Mouse (Mus musculus) embryonic facial prominence, embryonic 12.5 days (tissue): Measurements from ENCODE around the gene Gsto2. TPM values are rescaled to one million over a fixed set of nuclear protein-coding genes. Genes with fewer than 3 reads are reported as not detected.
A peak's percentile ranks its signal among the peaks of the same experiment; 100 is the strongest.

Experiments
- ATAC-seq: fragments of 200-750 bp; cut with Nextera tagmentation; 2 replicates; pipeline ENCODE4 v1.8.0; 2017; ENCODE audit not compliant: insufficient number of reproducible peaks, insufficient read depth, low FRiP score, low TSS enrichment
- H3K27ac ChIP-seq: fragments of 300-500 bp; sonication (generic); 2 replicates; pipeline ENCODE4 v1.5.1; 2016; ENCODE audit warnings: mild to moderate bottlenecking
- H3K27me3 ChIP-seq: fragments of 300-500 bp; sonication (generic); 2 replicates; pipeline ENCODE4 v1.6.1; 2016; ENCODE audit warnings: mild to moderate bottlenecking, moderate library complexity
- H3K36me3 ChIP-seq: fragments of 300-500 bp; sonication (generic); 2 replicates; pipeline ENCODE4 v1.6.1; 2016; ENCODE audit warnings: mild to moderate bottlenecking
- H3K4me1 ChIP-seq: fragments of 300-500 bp; sonication (generic); 2 replicates; pipeline ENCODE4 v1.6.1; 2016
- H3K4me2 ChIP-seq: fragments of 300-500 bp; sonication (generic); replicated peaks from 2 replicates; pipeline ENCODE4 v1.6.1; 2016; ENCODE audit warnings: mild to moderate bottlenecking, moderate library complexity
- H3K4me3 ChIP-seq: fragments of 300-500 bp; sonication (generic); 2 replicates; pipeline ENCODE4 v1.5.1; 2016; ENCODE audit warnings: mild to moderate bottlenecking
- H3K9ac ChIP-seq: fragments of 300-500 bp; sonication (generic); 2 replicates; pipeline ENCODE4 v1.6.1; 2016; ENCODE audit warnings: mild to moderate bottlenecking, moderate library complexity
- H3K9me3 ChIP-seq: fragments of 300-500 bp; sonication (generic); 2 replicates; pipeline ENCODE4 v1.6.1; 2016; ENCODE audit warnings: mild to moderate bottlenecking, moderate library complexity
- WGBS: fragments of 180-500 bp; shearing (Covaris S2); methylation state at CpG from one replicate; pipeline ENCODE4 v1.1.7; 2016; 5-methylcytosine and 5-hydroxymethylcytosine counted together
- microRNA-seq: library from miRNA; unstranded; fragments of <30 nt; microRNA quantifications from one replicate; pipeline ENCODE4, GENCODE M21; 2017
- polyA plus RNA-seq: library from polyadenylated mRNA; unstranded; fragments of >200 nt; fragmentation: Nextera tagmentation; extraction: Ambion mirVana; gene quantifications from 2 replicates; pipeline ENCODE4 v1.2.1, GENCODE M21; 2016

Gsto2 gene
- polyA plus RNA-seq, 1 experiment from 2014 or later: 1.6 TPM

DNA sequence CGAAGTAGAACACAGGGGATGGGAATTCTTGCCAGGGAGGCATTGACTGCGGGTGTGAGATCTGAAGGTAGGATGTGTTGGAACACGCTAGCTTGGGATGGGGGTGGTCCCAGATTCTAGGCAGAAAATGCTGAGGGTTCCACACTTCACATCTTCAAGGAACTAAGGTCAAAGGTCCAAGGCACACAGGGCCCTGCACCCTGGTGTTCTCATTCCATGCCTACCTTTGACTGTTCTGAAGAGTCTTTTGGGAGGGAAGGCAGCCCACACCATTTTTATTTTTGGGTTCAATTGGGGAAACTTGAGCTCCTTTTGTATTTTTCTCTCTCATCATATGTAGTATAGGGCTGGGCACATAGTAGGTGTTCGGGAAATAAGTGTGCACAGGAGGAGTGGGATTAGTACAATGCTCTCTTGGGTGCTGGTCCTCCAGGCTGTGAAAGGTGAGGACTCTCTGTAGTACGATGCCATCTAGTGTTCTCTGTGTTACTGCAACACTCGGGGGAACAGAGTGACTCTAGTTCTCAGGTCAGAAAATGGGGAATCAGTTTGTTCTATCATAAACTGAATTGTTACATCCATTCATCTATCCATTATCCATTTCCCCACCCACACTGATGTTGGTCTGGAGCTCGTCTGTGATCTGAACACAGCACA lies 66.8 kb downstream of the Gsto2 start:
- H3K27me3 ChIP-seq: no peaks in the 10 kb centered on the region
- no peaks in the 10 kb centered on the region for H3K9me3 ChIP-seq
- H3K27ac ChIP-seq: no peak overlapping the region
- no peak overlapping the region for H3K9ac ChIP-seq
- peak; percentile 62 for ATAC-seq
- H3K4me1 ChIP-seq: no peaks in the 10 kb centered on the region
- no peak overlapping the region for H3K4me3 ChIP-seq
- 43% methylated on average over 7 of the region's 7 CpGs for WGBS
- no peak overlapping the region for H3K4me2 ChIP-seq
- no peaks in the 10 kb centered on the region for H3K36me3 ChIP-seq

- H3K4me3 ChIP-seq: no peak overlapping the region
- no peaks in the 10 kb centered on the region for H3K9me3 ChIP-seq
- no peak overlapping the region for H3K27ac ChIP-seq
- ATAC-seq: no peak
- peaks cover 8% of the 10 kb centered on the region; the same call in 1 of the 2 replicates for H3K4me1 ChIP-seq
- 0 out of 2 replicates have a peak, but pooled peaks cover 3% of the 10 kb centered on the region for H3K27me3 ChIP-seq
- H3K9ac ChIP-seq: no peak overlapping the region
- WGBS: 94% methylated on average over 8 of the region's 8 CpGs
- no peaks in the 10 kb centered on the region for H3K36me3 ChIP-seq
- H3K4me2 ChIP-seq: no peak overlapping the region
Measured at GRCm38 (mm10) chr19:47934146-47934545, 68.8 kb downstream of the Gsto2 start.

DNA sequence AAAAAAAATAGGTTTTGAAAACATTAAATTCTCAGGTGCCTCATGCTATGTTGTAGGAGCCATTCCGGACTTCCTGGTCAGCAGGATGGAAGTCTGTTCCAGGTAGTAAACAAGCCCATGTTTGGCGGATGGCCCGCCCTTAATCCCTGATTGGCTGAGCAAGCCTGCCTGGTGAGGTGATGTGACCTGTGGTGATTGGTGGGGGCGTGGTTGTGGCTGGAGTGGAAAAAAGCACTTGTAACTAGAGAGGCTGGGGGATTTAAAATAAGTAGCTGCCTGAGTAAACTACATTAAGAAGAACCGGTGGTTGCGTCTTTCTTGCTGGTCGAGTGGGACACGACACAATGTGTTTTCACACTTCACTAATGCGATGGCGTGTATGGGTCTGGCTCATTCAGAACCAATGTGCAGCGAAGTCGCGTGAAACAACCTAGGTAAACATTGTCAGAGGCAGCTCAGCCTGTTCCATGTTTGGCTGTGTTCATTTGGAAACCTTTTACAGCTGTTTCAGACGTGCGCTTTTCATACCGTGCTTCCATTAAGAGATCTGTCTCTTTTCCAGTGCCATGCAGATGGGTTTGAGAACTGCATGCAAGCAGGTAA lies 69.4 kb downstream of the Gsto2 start:
- Histone ChIP-seq H3K4me2 (no peak overlapping the region), H3K9ac (no peak overlapping the region), H3K27me3 (0 out of 2 replicates have a peak, but pooled peaks cover 3% of the 10 kb centered on the region), H3K4me3 (no peak overlapping the region), H3K36me3 (no peaks in the 10 kb centered on the region), H3K9me3 (no peaks in the 10 kb centered on the region), H3K4me1 (peaks cover 8% of the 10 kb centered on the region; the same call in 1 of the 2 replicates), H3K27ac (no peak overlapping the region)
- ATAC-seq: no peak
- 68% methylated on average over 16 of the region's 16 CpGs for WGBS

DNA sequence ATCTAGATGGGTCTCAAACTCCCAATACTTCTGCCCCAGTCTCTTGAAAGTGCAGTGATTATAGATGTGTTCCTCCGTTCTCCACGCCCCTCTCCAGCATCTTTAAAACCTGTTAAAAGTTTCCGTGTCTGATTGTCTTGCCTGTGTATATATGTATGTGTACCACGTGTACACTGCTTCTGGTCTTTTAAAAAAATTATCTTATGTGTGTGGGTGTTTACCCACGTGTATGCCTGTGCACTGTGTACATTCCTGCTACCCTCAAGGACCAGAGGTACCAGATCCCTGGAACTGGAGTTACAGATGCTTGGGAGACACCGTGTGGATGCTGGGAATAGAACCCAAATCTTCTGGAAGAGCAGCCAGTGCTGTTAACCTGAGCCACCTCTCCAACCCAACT lies 70.2 kb downstream of the Gsto2 start:
- Histone ChIP-seq H3K4me2 (no peak overlapping the region), H3K27ac (no peak overlapping the region), H3K27me3 (0 out of 2 replicates have a peak, but pooled peaks cover 3% of the 10 kb centered on the region), H3K9ac (no peak overlapping the region), H3K4me3 (no peak overlapping the region), H3K9me3 (no peaks in the 10 kb centered on the region), H3K4me1 (peaks cover 8% of the 10 kb centered on the region; the same call in 1 of the 2 replicates), H3K36me3 (no peaks in the 10 kb centered on the region)
- WGBS: 83% methylated on average over 6 of the region's 6 CpGs
- ATAC-seq: no peak

Small RNA genes within 50 kb of the gene (microRNA-seq; reads per million reads assigned to microRNA genes)
- gene Gm22240: not detected

Other genes starting within 250 kb of the Gsto2 start
- gene Col17a1, start 173.4 kb upstream of the Gsto2 start, polyA plus RNA-seq: 7.3 and 8.5 TPM in 2 replicates
- 281 and 297 TPM in 2 replicates for gene Sfr1, start 133.9 kb upstream of the Gsto2 start, polyA plus RNA-seq
- 156 and 158 TPM in 2 replicates for gene Gsto1, start 10.6 kb upstream of the Gsto2 start, polyA plus RNA-seq
- 0.19 and 0.29 TPM in 2 replicates for gene Cfap43, start 53.8 kb downstream of the Gsto2 start, polyA plus RNA-seq
- 18.5 and 20.0 TPM in 2 replicates for gene Itprip, start 53.8 kb downstream of the Gsto2 start, polyA plus RNA-seq
- 0.15 TPM in 1 of 2 replicates, not detected in the other for gene Cfap58, start 72.1 kb downstream of the Gsto2 start, polyA plus RNA-seq